Mouse (Mus musculus) CD4-positive, CD25-positive, alpha-beta regulatory T cell (primary cell): ENCODE results near the gene Lrrc8e. TPM values are rescaled to one million over a fixed set of nuclear protein-coding genes. Genes with fewer than 3 reads are reported as not detected.

Source experiments
- polyA plus RNA-seq: library from polyadenylated mRNA; unstranded; fragments of 100-300 nt; shearing (Covaris generic); gene quantifications from one replicate; pipeline ENCODE4 v1.2.1, GENCODE M21; 2017

The Lrrc8e gene
- polyA plus RNA-seq: 0.16 TPM

GRCm38 (mm10) chr8:4226739-4227347 lies at the start of gene Lrrc8e:
Gene Lrrc8e, plus strand, starts transcription at chr8:4226827.

GRCm38 (mm10) chr8:4216791-4217621 lies 9.6 kb upstream of the Lrrc8e start, which contains the start of gene Prr36:
Gene Prr36, minus strand, starts transcription at chr8:4217459.

GRCm38 (mm10) chr8:4238434-4239192 lies 12.0 kb downstream of the Lrrc8e start, which contains the start of the genes Map2k7 and Gm49320:
Gene Map2k7, plus strand, starts transcription at chr8:4238740.
Gene Gm49320, plus strand, starts transcription at chr8:4238865.

GRCm38 (mm10) chr8:4247951-4248540 lies 21.4 kb downstream of the Lrrc8e start, which contains the start of gene Tgfbr3l:
Gene Tgfbr3l, plus strand, starts transcription at chr8:4248214.

GRCm38 (mm10) chr8:4252934-4253841 lies 26.6 kb downstream of the Lrrc8e start, which contains the start of gene Snapc2:
Gene Snapc2, plus strand, starts transcription at chr8:4253080.

GRCm38 (mm10) chr8:4259125-4259804 lies 32.6 kb downstream of the Lrrc8e start, which contains the start of gene Ctxn1:
Gene Ctxn1, minus strand, starts transcription at chr8:4259274.

GRCm38 (mm10) chr8:4275275-4276110 lies 48.9 kb downstream of the Lrrc8e start, which contains the start of gene Timm44:
Gene Timm44, minus strand, starts transcription at chr8:4275913.

Other genes with a start within 250 kb of the Lrrc8e start
- not detected for gene Cd209f, start 121.0 kb upstream of the Lrrc8e start, polyA plus RNA-seq
- gene Cd209g, start 92.7 kb upstream of the Lrrc8e start, polyA plus RNA-seq: 0.05 TPM
- 18.2 TPM for gene Evi5l, start 60.3 kb upstream of the Lrrc8e start, polyA plus RNA-seq
- 0.10 TPM for gene Prr36, start 9.4 kb upstream of the Lrrc8e start, polyA plus RNA-seq
- gene Map2k7, start 11.9 kb downstream of the Lrrc8e start, polyA plus RNA-seq: 72.7 TPM
- gene Gm49320, start 12.0 kb downstream of the Lrrc8e start, polyA plus RNA-seq: 0.96 TPM
- 14.3 TPM for gene Tgfbr3l, start 21.4 kb downstream of the Lrrc8e start, polyA plus RNA-seq
- gene Snapc2, start 26.3 kb downstream of the Lrrc8e start, polyA plus RNA-seq: 33.5 TPM
- 0.44 TPM for gene Ctxn1, start 32.4 kb downstream of the Lrrc8e start, polyA plus RNA-seq
- gene Timm44, start 49.1 kb downstream of the Lrrc8e start, polyA plus RNA-seq: 60.4 TPM
- 17.5 TPM for gene Ccl25, start 98.4 kb downstream of the Lrrc8e start, polyA plus RNA-seq
- 205 TPM for gene Elavl1, start 98.6 kb downstream of the Lrrc8e start, polyA plus RNA-seq